Mouse (Mus musculus) spleen, adult 2 months (tissue): ENCODE measurements around the gene Fbxo42. TPM values are rescaled to one million over a fixed set of nuclear protein-coding genes. Genes with fewer than 3 reads are reported as not detected.

Source experiments
- DNase-seq, 2 experiments: peaks; one replicate each; pipeline versions ENCODE4 v3.0.0 to v3.0.0-alpha.2; 2012 to 2021; ENCODE audit warnings: low spot score in 2 of 2, low read depth in 1 of 2
- H3K27ac ChIP-seq: fragments of 200-500 bp; 2 replicates; pipeline ENCODE4 v1.5.1; 2012; ENCODE audit warnings: low read length, inconsistent platforms; ENCODE audit not compliant: insufficient read depth
- H3K27me3 ChIP-seq: fragments of 200-500 bp; 2 replicates; pipeline ENCODE4 v1.6.1; 2012; ENCODE audit warnings: mild to moderate bottlenecking, moderate library complexity, low read length, inconsistent platforms; ENCODE audit not compliant: control insufficient read depth, insufficient read depth
- H3K36me3 ChIP-seq: fragments of 200-500 bp; 2 replicates; pipeline ENCODE4 v1.6.1; 2012; ENCODE audit warnings: mild to moderate bottlenecking, low read length, inconsistent platforms; ENCODE audit not compliant: control insufficient read depth, insufficient read depth
- H3K4me1 ChIP-seq: fragments of 200-500 bp; 2 replicates; pipeline ENCODE4 v1.6.1; 2011; ENCODE audit warnings: inconsistent platforms; ENCODE audit not compliant: control insufficient read depth, insufficient read depth, insufficient read length
- H3K4me3 ChIP-seq: fragments of 200-500 bp; 2 replicates; pipeline ENCODE4 v1.5.1; 2011; ENCODE audit warnings: mild to moderate bottlenecking, inconsistent platforms; ENCODE audit not compliant: insufficient read depth, insufficient read length; ENCODE audit errors: extremely low read depth
- CTCF ChIP-seq: fragments of 200-500 bp; IDR thresholded peaks from 2 replicates; pipeline ENCODE4 v1.5.1; 2011; ENCODE audit warnings: mild to moderate bottlenecking, inconsistent platforms; ENCODE audit not compliant: insufficient read depth, insufficient read length, insufficient replicate concordance; ENCODE audit errors: extremely low read depth
- POLR2A ChIP-seq: fragments of 200-500 bp; IDR thresholded peaks from 2 replicates; pipeline ENCODE4 v1.6.1; 2011; ENCODE audit warnings: low read depth, low read length, inconsistent platforms
- WGBS: fragments of 180-500 bp; shearing (Covaris S2); methylation state at CpG from one replicate; pipeline ENCODE4 v1.1.7; 2018; 5-methylcytosine and 5-hydroxymethylcytosine counted together
- polyA plus RNA-seq: library from polyadenylated mRNA; depleted of rRNA; stranded (reverse); fragments of >200 nt; gene quantifications from 2 replicates; pipeline ENCODE4 v1.2.3, GENCODE M21; 2012

Fbxo42 gene
- polyA plus RNA-seq, 1 experiment: 13.7 TPM

DNA sequence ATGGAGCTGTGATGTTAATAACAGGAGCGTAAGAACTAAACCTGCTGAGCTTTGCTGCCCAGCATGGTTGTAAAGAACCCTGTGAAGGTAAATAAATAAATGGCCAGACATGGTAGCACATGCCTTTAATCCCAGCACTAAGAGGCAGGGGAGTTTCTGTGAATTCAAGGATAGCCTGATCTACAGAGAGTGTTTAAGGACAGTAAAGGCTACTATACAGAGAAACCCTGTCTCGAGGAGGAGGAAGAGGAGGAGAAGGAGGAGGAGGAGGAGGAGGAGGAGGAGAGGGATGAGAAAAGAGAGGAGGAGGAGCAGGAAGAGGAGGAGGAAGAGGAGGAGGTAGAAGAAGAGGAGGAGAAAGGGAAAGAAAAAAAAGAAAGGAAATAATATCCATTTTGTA lies 65.6 kb downstream of the Fbxo42 start:
- TF ChIP-seq CTCF (no peak), POLR2A (no peak)
- H3K4me3 ChIP-seq: no peak overlapping the region
- H3K27me3 ChIP-seq: no peaks in the 10 kb centered on the region
- no peak for DNase-seq
- WGBS: 56% methylated on average over 2 of the region's 2 CpGs
- H3K4me1 ChIP-seq: peaks cover 2% of the 10 kb centered on the region; the same call in 1 of the 2 replicates
- H3K27ac ChIP-seq: no peak overlapping the region
- no peaks in the 10 kb centered on the region for H3K36me3 ChIP-seq

DNA sequence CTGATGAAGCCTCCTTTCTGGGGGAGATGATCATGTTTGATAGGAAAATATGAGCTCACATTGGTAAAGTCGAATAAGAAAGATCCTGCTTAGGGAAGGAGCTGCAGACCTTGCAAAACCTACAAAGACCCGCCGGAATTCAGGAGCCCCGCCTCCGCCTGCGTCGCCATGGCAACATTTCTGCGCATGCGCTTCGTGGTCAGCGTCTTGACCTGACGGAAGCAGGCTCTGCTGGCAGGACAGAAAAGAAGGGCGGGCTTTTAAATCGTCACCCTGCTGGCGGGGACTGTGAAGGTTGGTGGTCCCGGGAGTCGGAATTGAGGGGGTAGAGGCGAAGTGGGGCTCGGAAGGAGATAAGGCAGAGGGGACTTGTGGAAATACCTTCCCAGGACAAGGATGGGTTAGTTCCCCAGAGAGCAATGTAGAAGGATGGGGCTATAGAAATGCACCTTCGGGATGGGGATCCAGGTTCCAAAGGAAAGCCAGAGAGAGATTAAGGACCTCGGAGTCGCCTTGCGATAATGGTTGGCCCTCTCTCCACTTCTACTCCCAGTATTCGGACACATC lies 66.1 kb downstream of the Fbxo42 start, which contains the start of gene Rsg1:
Gene Rsg1 (plus strand): TSS at position 187 of the 567 bp plus-strand sequence.
- TF ChIP-seq CTCF: no peak
- TF ChIP-seq POLR2A: no peak
- Histone ChIP-seq H3K27me3 (no peaks in the 10 kb centered on the region), H3K4me3 (peak within 1 kb of the TSS; percentile 61), H3K4me1 (peaks cover 2% of the 10 kb centered on the region; the same call in 1 of the 2 replicates), H3K36me3 (no peaks in the 10 kb centered on the region), H3K27ac (peak within 1 kb of the TSS; percentile 14; the same call in 1 of the 2 replicates)
- WGBS: under 1% methylated on average over 24 of the region's 24 CpGs
- peak; percentile 81 to 94 for DNase-seq

DNA sequence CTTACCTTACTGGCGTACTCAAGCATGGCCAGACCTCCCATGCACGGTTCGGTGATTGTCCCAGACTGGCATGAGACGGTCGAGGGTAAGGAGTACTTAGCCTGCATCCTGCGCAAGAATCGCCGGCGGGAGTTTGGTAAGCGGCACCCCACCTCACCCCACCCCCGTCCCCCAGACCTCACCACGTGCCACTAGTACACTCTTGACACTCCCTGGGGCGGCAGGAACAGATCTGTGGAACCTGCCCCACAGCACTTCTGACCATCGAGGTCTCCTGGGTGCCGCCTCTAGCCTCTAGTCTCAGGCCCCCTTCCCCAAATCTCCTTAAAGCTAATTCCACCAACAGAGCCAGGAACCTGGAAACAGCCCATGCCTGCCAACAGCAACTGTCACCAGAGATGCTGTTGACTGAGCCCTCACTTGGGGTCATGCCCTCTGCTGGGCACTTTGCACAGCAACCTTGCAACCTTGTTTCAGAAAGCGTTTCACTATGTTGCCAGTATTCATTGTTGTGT lies 66.7 kb downstream of the Fbxo42 start:
- Histone ChIP-seq H3K36me3 (no peaks in the 10 kb centered on the region), H3K27ac (no peak overlapping the region), H3K4me1 (peaks cover 2% of the 10 kb centered on the region; the same call in 1 of the 2 replicates), H3K4me3 (peak overlapping the region; percentile 61), H3K27me3 (no peaks in the 10 kb centered on the region)
- WGBS: under 1% methylated on average over 16 of the region's 16 CpGs
- peak; percentile 54 to 55 for DNase-seq
- TF ChIP-seq CTCF (peak; percentile 54; the same call in 1 of the 2 replicates), POLR2A (no peak)

DNA sequence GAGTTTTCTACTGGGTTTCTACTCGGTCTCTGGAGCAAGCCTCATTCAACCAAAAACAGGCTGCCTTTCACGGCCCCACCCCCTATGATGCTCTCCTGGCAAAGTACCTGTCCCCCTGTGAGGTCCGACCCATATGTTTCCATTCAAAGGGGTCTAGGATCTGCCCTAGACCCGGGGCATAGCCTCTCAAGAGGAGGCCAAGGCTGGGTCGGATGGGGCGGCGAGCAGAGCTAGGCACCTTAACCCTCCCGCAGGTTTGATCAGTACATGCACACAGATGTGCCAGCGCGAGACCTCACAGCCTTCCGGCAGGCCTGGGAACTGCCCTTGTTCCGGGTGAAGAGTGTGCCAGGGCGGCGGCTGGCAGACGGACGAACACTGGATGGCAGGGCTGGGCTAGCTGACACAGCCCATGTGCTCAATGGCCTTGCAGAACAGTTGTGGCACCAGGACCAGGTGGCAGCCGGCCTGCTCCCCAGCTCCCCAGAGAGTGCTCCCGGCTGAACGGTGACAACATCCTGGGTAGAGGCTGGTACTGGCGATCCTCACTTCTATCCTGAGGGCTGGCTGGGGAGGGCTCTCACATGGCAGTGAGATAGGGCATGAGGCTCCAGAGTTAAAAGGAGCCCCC lies 72.0 kb downstream of the Fbxo42 start:
- no peaks in the 10 kb centered on the region for H3K27me3 ChIP-seq
- no peaks in the 10 kb centered on the region for H3K4me1 ChIP-seq
- no peak overlapping the region for H3K4me3 ChIP-seq
- 82% methylated on average over 20 of the region's 20 CpGs for WGBS
- TF ChIP-seq CTCF: no peak
- TF ChIP-seq POLR2A: no peak
- no peaks in the 10 kb centered on the region for H3K36me3 ChIP-seq
- no peak for DNase-seq
- H3K27ac ChIP-seq: no peak overlapping the region

DNA sequence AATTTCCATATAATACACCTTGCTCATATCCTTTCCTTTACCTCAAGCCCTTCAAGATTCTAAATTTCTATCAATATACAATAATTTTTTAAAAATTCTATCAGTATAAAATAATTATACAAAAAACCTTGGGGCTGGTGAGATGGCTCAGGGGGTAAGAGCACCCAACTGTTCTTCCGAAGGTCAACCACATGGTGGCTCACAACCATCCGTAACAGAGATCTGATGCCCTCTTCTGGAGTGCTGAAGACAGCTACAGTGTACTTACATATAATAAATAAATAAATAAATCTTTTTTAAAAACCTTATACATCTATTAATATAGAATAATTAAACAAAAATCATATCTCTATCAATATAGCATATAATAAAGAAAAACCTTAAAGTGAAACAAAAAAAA lies 74.1 kb downstream of the Fbxo42 start:
- DNase-seq: no peak
- no peak overlapping the region for H3K27ac ChIP-seq
- H3K4me3 ChIP-seq: no peak overlapping the region
- TF ChIP-seq CTCF: no peak
- no peak for TF ChIP-seq POLR2A
- H3K4me1 ChIP-seq: no peaks in the 10 kb centered on the region
- no peaks in the 10 kb centered on the region for H3K36me3 ChIP-seq
- no peaks in the 10 kb centered on the region for H3K27me3 ChIP-seq
- 73% methylated on average over 2 of the region's 2 CpGs for WGBS

DNA sequence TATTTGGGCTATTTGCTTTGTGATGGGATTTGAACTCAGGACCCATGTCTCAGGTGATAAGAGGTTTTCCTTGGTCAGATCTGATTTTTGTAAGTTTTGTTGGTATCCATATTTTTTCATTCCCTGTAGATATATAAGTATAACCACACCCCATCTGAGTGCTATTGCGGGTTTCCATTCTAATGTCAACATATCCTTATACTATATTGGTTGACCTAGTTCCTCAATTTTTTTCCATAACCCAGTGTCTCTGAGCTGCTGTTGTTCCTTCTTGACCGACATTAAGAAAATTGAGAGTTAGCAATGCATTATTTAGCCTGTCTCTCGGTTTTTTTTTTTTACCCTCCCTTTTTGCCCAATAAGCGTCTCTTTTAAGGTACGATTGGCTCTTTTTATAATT lies 75.0 kb downstream of the Fbxo42 start:
- 85% methylated on average over 5 of the region's 5 CpGs for WGBS
- H3K36me3 ChIP-seq: no peaks in the 10 kb centered on the region

DNA sequence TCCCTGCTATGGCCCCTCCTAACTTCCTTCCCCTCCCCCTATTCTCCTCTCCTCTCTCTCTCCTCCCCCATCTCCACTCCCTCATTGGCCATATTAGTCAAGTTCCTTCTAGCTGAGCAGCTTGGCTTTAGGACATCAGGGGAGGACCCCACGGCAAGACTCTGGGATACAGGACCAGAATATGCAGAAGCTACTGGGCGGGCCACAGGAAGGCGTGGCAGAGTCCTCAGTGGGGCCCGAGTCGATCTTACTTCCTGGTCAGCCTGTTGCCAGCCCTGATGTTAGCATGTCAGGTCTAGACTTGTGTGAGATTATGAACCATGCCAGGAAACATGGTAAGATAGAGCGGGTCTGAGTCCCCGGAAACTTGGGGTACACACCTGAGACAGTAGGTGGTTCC lies 81.0 kb downstream of the Fbxo42 start:
- no peak for DNase-seq
- Histone ChIP-seq H3K4me3 (no peak overlapping the region), H3K4me1 (no peaks in the 10 kb centered on the region), H3K27ac (no peak overlapping the region), H3K27me3 (0 out of 2 replicates have a peak, but pooled peaks cover 2% of the 10 kb centered on the region), H3K36me3 (no peaks in the 10 kb centered on the region)
- TF ChIP-seq CTCF (no peak), POLR2A (no peak)
- whole genome bisulfite sequencing: 72% methylated on average over 7 of the region's 7 CpGs

More for the DNA sequence above, 75.0 kb downstream of the Fbxo42 start:
- Histone ChIP-seq H3K4me1 (no peaks in the 10 kb centered on the region), H3K27ac (no peak overlapping the region), H3K27me3 (no peaks in the 10 kb centered on the region), H3K4me3 (no peak overlapping the region)
- DNase-seq: no peak
- TF ChIP-seq CTCF: no peak
- no peak for TF ChIP-seq POLR2A
